Mouse (Mus musculus) neutrophil, adult 83 days (primary cell): ENCODE results near the gene Gm9573. TPM values are rescaled to one million over a fixed set of nuclear protein-coding genes. Genes with fewer than 3 reads are reported as not detected.

ENCODE experiments used
- total RNA-seq, 2 experiments: library from RNA; stranded (reverse); gene quantifications; one replicate each; pipeline ENCODE4 v1.2.4; 2023

Gm9573 gene
- not detected for total RNA-seq

DNA sequence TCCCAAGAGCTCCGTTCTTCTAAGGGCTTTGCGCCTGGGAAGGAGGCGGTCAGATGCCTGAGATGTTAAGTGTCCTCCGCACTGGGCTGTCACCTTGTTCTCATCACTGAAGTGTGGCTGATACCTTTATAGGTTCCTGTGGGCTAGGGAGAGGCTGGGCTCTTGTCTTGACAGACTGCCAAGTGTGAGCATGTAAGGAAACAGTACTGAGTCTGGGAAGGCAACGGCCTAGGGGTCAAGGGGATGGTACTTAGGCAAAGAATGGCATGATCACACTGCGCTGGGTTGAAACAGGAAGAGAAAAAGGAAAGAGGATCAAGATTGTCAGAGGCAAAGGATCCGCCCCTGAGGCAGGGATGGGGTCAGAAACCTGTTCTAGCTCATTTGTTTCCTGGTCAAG is at the start of gene Gm9573:
TSS of gene Gm9573 (minus strand) at position 101 of the 400 bp plus-strand sequence.

DNA sequence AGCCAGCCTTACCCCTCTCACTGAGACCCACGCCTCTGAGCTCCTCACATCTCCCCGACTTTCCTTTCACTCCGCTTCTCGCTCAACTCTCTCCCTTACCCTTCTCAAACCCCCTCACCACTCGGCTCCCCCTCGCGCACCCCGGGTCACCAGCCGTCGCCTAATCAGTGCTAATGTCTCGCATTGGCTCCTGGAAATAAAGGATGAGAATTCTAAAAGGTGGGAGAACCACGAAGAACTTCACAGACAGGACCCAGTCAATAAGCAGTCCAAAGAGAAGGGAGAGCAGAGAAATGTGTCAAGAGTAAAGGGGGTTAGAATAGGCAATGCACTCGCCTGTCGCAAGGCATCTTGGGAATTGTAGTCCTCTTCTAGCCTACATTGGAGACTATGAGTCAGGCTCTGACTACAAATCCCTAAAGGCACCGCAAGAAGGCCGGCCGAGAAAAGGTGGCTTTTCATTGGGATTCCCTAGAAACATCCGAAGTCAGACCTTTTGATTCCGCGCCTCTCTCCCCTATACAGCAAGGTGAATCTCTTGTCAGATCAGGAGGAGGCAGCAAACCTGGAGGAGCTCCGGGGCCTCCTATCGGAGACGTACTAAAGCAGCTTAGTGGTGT is 47.1 kb upstream of the Gm9573 start, which contains the start of gene Gtf2h4:
TSS of gene Gtf2h4 (minus strand) at position 324 of the 620 bp plus-strand sequence.

DNA sequence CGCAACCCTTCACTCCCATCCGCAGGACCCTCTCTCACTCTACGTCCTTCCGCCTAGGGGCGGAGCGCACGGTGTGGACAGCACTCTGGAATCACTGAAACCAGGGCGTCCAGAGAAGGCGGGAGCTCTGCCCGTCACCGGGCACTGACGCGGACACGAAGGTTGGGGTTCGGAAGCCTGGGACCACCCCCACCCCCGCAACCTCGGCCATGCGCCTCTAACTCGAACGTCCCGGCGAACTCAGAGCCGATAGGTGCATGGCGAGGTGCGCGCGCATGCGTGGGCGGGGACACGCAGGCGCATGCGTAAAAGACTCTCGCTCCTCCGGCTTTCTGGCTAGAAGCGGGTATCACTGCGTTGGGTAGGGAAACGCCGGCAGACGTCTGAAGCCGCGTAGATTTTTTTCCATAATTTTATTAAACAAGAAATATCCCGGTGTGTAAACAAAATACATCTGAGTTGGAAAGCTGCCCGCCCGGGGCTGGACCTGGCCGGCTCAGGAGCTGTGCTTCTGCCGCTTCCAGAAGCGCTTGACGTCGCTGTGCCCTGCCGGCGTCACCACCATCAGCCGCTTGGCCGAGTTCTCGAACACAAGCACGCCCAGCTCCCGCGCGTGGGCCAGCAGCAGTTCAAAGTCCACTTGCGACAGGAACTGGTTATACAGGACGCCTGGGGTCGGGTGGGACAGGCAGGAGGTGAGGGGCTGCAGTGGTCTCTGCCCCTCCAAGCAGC is 41.1 kb upstream of the Gm9573 start, which contains the start of gene Vars2:
TSS of gene Vars2 (minus strand) at position 259 of the 732 bp plus-strand sequence.

DNA sequence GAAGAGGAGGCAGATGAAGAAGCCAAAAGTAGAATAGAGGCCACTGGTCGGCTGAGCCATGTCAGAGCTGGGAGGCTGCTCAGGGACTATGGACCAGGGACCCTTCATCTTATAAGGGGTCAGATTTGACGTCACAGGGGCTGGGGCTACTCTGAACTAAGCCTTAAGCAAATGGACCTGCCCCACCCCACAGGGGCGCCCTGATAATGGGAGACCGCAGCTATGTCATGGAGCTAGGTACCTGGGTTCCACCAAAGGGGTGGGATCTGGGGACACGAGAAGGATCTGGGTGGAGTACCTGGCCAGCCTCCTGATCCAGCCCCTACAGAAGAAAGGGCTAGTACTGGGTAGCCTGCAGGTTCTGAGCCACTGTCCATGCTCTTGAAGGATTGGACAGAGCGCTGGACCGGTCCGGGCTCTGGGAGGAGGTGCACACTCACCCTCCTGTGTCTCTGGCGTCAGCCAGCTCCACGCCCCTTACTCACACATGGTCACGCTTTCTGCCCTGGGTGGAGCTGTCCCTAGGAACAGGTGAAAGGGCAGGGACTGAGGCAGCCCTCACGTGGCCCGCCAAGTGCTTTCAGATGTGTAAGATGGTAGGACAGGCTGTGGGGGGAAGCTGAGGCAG is 17.3 kb upstream of the Gm9573 start, which contains the start of gene Mucl3:
TSS of gene Mucl3 (minus strand) at position 87 of the 628 bp plus-strand sequence.

DNA sequence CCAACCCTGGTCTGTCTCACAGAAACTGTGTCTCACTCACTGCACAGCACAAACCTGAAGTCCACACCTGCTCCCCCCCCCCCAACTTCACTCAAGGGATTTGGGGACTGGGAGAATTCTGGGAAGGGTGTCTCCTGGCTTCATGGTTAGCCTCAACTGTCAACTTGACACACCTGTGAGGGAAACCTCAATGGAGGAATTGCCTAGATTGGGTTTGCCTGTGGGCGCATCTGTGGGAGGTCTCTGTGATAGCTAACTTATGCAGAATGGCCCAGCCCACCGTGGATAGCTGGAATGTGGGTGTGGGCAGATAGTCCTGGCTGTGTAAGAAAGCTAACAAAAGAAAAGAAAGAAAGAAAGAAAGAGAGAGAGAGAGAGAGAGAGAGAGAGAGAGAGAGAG is 25.2 kb downstream of the Gm9573 start, which contains the start of gene Sfta2:
TSS of gene Sfta2 (plus strand) at position 301 of the 400 bp plus-strand sequence.

Other genes starting within 250 kb of the Gm9573 start
- gene H2-Q4, start 247.0 kb downstream of the Gm9573 start, total RNA-seq: 10 to 100 TPM; 73.7 to 78.8 TPM
- gene H2-Q6, start 201.8 kb downstream of the Gm9573 start, total RNA-seq: 10 to 100 TPM; 16.6 to 19.4 TPM
- gene H2-Q7, start 187.5 kb downstream of the Gm9573 start, total RNA-seq: 10 to 100 TPM; 15.6 to 18.5 TPM
- 10 to 100 TPM; 52.2 to 52.4 TPM for gene H2-Q10, start 156.5 kb downstream of the Gm9573 start, total RNA-seq
- gene Pou5f1, start 120.6 kb downstream of the Gm9573 start, total RNA-seq: 1 to 10 TPM; 1.2 to 2.6 TPM
- 10 to 100 TPM; 35.4 to 36.0 TPM for gene Tcf19, start 109.8 kb downstream of the Gm9573 start, total RNA-seq
- 10 to 100 TPM; 14.5 to 17.8 TPM for gene Cchcr1, start 109.5 kb downstream of the Gm9573 start, total RNA-seq
- gene Psors1c2, start 93.4 kb downstream of the Gm9573 start, total RNA-seq: not detected
- gene Cdsn, start 74.5 kb downstream of the Gm9573 start, total RNA-seq: not detected
- gene 2300002M23Rik, start 59.2 kb downstream of the Gm9573 start, total RNA-seq: not detected
- gene Sfta2, start 25.1 kb downstream of the Gm9573 start, total RNA-seq: not detected
- gene Mucl3, start 17.1 kb upstream of the Gm9573 start, total RNA-seq: not detected
- 10 to 100 TPM; 11.3 to 12.6 TPM for gene Vars2, start 41.0 kb upstream of the Gm9573 start, total RNA-seq
- 10 to 100 TPM; 13.9 to 14.0 TPM for gene Gtf2h4, start 47.1 kb upstream of the Gm9573 start, total RNA-seq
- under 1 TPM; 0.18 to 0.51 TPM for gene Ddr1, start 78.0 kb upstream of the Gm9573 start, total RNA-seq
- 100 to 1,000 TPM; 101 to 116 TPM for gene Ier3, start 195.0 kb upstream of the Gm9573 start, total RNA-seq
- gene Flot1, start 196.6 kb upstream of the Gm9573 start, total RNA-seq: 100 to 1,000 TPM; 163 to 179 TPM
- gene Tubb5, start 211.7 kb upstream of the Gm9573 start, total RNA-seq: 100 to 1,000 TPM; 489 to 531 TPM
- 10 to 100 TPM; 37.2 to 40.1 TPM for gene Mdc1, start 214.9 kb upstream of the Gm9573 start, total RNA-seq
- 10 to 100 TPM; 41.2 to 45.3 TPM for gene Nrm, start 234.7 kb upstream of the Gm9573 start, total RNA-seq
- gene Ppp1r18, start 239.0 kb upstream of the Gm9573 start, total RNA-seq: 100 to 1,000 TPM; 261 to 289 TPM